Mouse (Mus musculus): ENCODE measurements around the gene Limch1.

Limch1 gene

GRCm38 (mm10) chr5:66784624-66785361, 39.2 kb downstream of the Limch1 start:
- DNase-seq (ENCODE audit: low read depth, low spot score), result no peak

- DNase-seq (ENCODE audit: low read depth, low spot score), result no peak
These were observed 40.5 kb downstream of the Limch1 start for GRCm38 (mm10) chr5:66785995-66786620.

- DNase-seq (ENCODE audit: low read depth, low spot score), result no peak
These were observed 41.0 kb downstream of the Limch1 start for GRCm38 (mm10) chr5:66786621-66787061.

GRCm38 (mm10) chr5:66789041-66789440, 43.4 kb downstream of the Limch1 start:
- DNase-seq (ENCODE audit: low read depth, low spot score), result no peak

DNA sequence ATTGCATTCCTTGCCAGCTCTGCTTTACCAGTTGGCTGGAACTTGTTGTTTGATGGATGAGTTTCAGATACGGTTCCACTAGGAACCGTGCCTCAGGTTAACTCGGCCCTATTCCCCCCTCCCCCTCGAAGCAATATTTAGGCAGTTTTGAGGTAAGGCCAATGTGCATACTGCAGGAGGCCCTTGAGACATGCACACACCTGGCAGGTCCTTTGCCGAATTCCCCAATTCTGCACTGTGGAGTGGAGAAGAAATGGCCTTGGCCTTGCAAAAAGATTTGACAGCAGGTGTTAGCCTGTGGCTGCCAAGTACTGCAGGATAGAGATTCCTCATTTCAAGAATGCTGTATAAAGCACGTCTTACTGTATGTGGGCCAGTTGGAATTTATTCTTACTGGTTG, 45.5 kb downstream of the Limch1 start:
- DNase-seq (ENCODE audit: low read depth, low spot score), result no peak

GRCm38 (mm10) chr5:66793251-66793650, 47.6 kb downstream of the Limch1 start:
- no peak for DNase-seq (ENCODE audit: low read depth, low spot score)

DNA sequence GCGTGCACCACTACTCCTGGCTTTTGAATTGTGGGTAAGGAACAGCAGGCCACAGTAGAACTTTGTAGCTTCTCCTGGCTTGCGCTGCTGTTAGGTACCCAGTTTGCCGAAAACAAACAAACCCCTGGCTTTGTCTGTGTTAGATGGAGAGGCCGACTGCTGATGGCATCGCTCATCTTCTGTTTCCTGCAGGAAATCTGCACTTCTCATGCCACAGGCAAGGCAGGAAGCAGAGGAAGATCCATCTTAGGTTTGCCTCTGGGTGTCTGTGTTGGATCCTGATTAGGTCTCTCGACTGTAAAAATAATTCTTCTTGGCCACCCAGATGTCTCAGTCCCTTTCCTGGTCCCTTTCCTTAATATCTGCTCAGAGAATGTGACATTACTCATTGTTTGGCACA, 51.7 kb downstream of the Limch1 start:
- no peak for DNase-seq (ENCODE audit: low read depth, low spot score)

- DNase-seq (ENCODE audit: low read depth, low spot score), result no peak
These were observed 52.5 kb downstream of the Limch1 start for GRCm38 (mm10) chr5:66798135-66798534.

DNA sequence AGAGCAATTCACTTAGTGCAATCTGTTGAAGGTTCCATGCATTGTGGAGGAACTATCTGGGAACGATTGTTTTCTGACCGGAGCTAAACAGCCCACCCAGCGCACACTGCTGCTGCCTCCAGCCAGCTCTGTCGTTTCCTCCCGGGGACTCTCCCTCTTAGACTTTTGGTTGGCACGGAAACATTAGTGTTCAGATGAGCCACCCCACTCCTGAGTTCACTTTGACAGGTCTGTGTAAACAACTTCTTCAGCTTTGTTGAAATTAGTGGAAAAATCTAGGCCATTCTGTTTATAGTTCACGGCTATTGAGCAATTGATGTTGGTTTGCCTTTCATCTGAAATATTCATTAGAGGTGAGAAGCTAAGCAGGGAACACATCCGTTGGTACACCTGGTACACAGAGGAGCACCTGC, 53.0 kb downstream of the Limch1 start:
- no peak for DNase-seq (ENCODE audit: low read depth, low spot score)

DNA sequence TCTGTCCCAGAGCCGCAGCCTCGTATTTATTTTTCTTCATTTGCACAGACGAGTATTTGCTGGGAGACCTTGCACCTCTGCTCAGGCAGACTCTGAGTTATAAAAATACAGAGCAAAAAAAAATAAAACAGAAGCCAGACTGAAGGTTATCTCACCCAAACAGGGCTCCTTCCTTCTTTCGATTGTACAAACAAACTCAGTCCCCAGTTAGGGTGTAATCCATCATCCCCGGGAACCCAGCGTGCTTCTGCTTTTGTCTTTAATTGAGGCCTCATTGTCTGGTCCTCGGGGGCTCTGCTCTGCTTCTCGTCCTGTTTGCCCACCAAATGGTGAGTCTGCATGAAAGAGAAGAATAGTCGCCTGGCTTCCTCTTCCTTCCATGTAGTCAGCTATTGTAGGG, 54.6 kb downstream of the Limch1 start:
- DNase-seq (ENCODE audit: low read depth, low spot score), result no peak

DNA sequence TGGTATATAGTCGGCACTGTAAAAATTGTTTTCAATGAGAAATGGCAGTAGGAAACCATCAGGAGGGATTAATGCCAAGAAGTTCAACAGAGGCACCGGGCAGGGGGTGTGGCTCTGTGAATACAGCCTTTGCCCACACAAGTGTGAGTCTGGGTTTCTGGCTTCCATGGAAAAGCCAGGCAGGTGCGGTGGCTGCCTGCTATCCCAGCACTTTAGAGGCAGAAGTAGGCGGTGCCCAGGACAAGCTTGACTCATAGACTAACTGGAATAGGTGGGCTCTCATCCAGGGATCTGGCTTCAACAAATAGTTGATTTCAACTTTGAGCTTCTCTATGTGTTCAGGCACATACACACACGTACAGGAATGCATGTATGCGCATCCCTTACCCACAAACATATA, 55.4 kb downstream of the Limch1 start:
- no peak for DNase-seq (ENCODE audit: low read depth, low spot score)

- no peak for DNase-seq (ENCODE audit: low read depth, low spot score)
These were observed 56.6 kb downstream of the Limch1 start for GRCm38 (mm10) chr5:66802196-66802595.

GRCm38 (mm10) chr5:66806335-66806734, 60.7 kb downstream of the Limch1 start:
- DNase-seq (ENCODE audit: low read depth, low spot score), result no peak

DNA sequence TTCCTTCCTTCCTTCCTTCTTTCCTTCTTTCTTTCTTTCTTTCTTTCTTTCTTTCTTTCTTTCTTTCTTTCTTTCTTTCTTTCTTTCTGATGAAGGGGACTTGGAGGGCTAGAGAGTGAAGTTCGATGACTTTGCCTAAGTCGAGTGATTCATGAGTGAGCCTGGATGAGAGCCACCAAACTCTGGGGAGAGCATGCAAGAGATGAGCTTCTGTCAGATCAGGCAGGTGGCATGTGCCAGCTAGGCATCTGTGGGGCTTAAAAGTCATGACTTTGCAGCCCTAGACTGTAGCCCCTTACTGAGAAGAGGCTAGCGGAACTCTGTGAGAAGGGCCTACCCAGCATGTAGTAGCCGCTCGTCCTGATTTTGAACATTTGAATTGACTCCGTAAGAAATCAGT, 62.1 kb downstream of the Limch1 start:
- DNase-seq (ENCODE audit: low read depth, low spot score), result no peak

DNA sequence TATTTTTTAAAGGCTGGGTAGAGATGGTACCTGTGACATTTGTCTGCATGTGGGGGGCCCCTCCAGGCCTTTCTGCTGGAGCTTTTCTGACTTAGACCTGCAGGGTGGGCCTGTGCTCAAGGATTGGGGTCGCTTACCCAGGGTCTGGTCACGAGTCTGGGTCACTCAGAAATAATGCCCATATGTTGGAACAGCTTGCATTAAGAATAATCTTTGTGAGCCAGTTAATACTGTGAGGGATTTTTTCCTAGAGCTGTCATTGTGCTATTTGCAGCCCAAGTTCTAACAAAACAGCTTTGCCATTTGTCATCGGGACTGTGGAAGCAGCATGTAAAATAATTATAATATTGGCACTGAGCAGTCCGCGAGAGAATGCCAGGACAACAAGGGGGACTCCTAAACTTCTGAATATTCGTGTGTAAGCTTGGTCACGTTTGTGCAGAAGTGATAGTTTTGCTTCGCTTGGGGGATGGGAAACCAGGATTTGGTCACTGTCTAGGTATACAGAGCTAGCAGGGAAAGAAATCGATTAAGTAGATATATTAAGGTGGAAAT, 63.5 kb downstream of the Limch1 start:
- no peak for DNase-seq (ENCODE audit: low read depth, low spot score)

DNA sequence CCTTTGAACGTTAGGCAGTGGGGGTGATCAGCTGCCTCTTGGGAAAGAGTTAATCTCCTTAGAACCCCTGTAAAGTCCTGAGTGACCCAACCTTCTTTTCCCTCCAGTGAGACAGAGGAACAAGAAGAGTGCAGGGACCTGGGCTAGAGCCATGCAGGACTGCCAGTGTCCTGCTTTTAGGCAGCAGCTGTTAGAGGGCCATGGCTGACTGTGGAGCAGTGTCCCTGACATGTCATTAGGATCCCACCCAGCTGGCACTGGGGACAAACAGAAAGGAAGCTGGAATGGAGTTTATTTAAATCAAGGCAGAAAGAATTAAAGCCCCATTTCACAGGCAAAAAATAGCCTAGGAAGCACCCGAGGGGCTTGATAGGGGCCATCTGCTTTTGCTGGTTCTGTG, 64.8 kb downstream of the Limch1 start:
- DNase-seq (ENCODE audit: low read depth, low spot score), result no peak

- no peak for DNase-seq (ENCODE audit: low read depth, low spot score)
These were observed 69.0 kb downstream of the Limch1 start for GRCm38 (mm10) chr5:66814674-66815073.

DNA sequence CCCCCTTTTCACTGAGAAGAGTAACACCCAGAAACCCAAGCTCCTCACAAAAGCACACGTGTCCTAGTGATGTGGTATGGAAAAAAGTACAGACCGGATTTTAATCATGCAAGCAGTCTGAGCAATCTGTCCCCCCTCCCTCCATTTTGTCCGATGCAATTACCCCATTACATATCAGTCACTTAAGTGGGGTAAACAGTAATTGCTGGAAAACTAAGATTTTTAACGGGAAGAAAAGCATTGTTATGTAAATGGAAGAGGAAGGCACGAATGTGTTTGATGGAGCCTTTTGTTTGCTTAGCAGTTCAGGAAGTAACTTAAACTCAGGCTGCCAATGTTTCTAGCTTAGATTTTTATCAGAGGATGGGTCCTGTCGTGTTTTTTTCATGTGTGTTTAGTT, 70.2 kb downstream of the Limch1 start:
- no peak for DNase-seq (ENCODE audit: low read depth, low spot score)

GRCm38 (mm10) chr5:66816751-66817150, 71.1 kb downstream of the Limch1 start:
- DNase-seq (ENCODE audit: low read depth, low spot score), result no peak

GRCm38 (mm10) chr5:66817184-66817956, 71.7 kb downstream of the Limch1 start:
- no peak for DNase-seq (ENCODE audit: low read depth, low spot score)

DNA sequence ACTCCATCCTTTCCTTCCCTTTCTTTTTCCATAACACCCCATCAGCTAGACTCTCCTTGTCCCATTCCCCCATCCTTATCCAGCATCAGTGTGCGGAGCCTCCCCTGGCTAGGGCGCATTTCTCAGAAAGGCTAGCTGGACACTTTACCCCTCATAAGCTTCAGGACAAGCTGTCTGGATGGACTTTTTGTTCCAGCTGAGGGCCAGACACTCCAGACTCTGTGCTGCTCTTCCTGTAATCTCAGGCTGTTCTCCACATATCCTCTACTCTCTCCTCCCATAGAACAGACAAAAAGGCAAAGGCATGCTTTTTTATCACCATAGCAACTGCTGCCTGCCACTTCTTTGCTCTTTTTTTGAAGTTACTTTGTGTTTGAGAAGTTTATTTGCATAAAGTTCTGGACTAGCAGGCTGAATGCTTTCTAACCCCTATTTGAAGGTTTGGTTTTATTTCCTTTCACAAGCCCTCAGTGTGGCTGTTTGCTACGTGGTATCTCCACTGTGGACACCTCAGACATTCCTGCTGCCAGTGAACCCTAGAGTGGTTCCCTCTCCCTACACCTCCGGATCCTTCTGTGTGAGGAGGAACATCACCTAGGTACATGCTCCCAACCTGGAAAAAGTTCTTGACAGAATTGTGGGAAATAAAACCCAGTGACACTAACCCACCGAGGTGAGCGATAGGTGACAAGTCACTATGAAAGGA, 77.0 kb downstream of the Limch1 start:
- DNase-seq (ENCODE audit: low read depth, low spot score), result no peak

DNA sequence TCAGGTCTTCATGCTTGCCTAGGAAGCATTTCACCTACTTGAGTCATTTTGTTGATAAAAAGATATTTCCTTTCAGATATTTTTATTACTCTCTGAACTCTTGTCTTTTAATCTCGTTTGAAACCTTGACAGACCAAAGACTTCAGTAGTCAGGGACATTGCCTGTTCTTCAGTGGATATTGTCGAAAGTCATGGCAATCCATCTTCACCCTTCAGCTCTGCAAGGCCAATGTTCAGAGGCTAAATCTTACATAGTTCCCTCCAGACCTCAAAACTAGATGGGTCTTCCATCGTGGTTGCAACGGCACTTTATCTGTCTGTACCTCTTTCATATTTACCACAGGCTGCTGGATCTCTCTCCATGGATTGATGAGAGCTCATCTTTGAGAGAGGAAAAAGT, 80.0 kb downstream of the Limch1 start:
- no peak for DNase-seq (ENCODE audit: low read depth, low spot score)
